8 mouse cellular contexts compared by ENCODE assay signal in the genomic region with DNA sequence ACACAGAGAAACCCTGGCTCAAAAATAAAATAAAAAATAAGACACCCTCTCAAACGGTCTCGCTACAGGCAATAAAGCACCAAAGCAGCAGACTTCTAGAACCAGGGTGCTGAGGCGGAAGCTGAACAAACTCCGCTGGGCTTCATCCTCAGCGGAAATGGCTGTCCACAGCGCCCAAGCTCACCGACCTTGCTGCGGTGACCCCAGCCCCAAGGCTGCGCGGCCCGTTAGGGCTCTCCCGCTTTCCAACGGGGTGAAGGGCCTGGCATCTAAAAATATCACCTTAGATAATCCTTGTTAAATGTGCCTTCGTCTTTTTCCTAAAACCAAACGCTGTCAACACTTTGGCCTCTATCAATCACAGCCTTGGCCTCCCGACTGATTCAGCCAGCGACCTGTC. TPM values are rescaled to one million over a fixed set of nuclear protein-coding genes. Genes with fewer than 3 reads are reported as not detected.
DNase-seq lines count a peak whose midpoint lies in the region; ATAC-seq and TF ChIP-seq lines count a peak whose summit lies in the region.

No protein-coding gene starts in this region.

- peaks cover 15% of the 10 kb centered on the region for H3K4me1 ChIP-seq in kidney, embryonic 15.5 days
- H3K4me1 ChIP-seq in G1E (ENCODE audit: insufficient read depth, low read depth, low read length): peaks cover 42% of the 10 kb centered on the region
- no peaks in the 10 kb centered on the region; the same call in 1 of the 2 replicates for H3K4me1 ChIP-seq in cortical plate, adult 2 months (ENCODE audit: control insufficient read depth, insufficient read depth, low read length)
- peaks cover 18% of the 10 kb centered on the region for H3K4me1 ChIP-seq in hindbrain, embryonic 14.5 days (replicated peaks; ENCODE audit: control insufficient read depth, insufficient read depth, low read length)
- H3K4me1 ChIP-seq in liver, embryonic 15.5 days (replicated peaks): peaks cover 22% of the 10 kb centered on the region

- no peak for DNase-seq in kidney, adult 18-20 months
- no peak for DNase-seq in G1E (ENCODE audit: low spot score)
- no peak for DNase-seq in hindbrain, embryonic 14.5 days (ENCODE audit: low spot score)
- peak; percentile 24 for DNase-seq in right cerebral cortex, postnatal 14 days
- DNase-seq in yolk sac, embryonic 10.5 days (ENCODE audit: low spot score): no peak

- peak; percentile 46 for ATAC-seq in kidney, embryonic 15.5 days (replicated peaks; ENCODE audit: low FRiP score)
- ATAC-seq in G1E (ENCODE audit: extremely low read depth, insufficient number of reproducible peaks, low FRiP score, poor library complexity, severe bottlenecking): no peak
- peak; percentile 28 for ATAC-seq in hindbrain, embryonic 14.5 days (ENCODE audit: low FRiP score)
- ATAC-seq in liver, embryonic 15.5 days (ENCODE audit: insufficient read depth): 0 out of 2 replicates have a peak, but pooled peaks have one; percentile 9

- no peaks in the 10 kb centered on the region for H3K27me3 ChIP-seq in kidney, embryonic 15.5 days
- no peaks in the 10 kb centered on the region for H3K27me3 ChIP-seq in G1E (ENCODE audit: insufficient read depth, low read length)
- no peaks in the 10 kb centered on the region for H3K27me3 ChIP-seq in hindbrain, embryonic 14.5 days (ENCODE audit: control insufficient read depth, insufficient read depth, low read length)
- H3K27me3 ChIP-seq in liver, embryonic 15.5 days: no peaks in the 10 kb centered on the region

- WGBS in kidney, embryonic 15.5 days: 4% methylated on average over 17 of the region's 17 CpGs
- 5% methylated on average over 17 of the region's 17 CpGs for WGBS in hindbrain, embryonic 14.5 days
- WGBS in liver, embryonic 15.5 days (ENCODE audit: insufficient replicate concordance): 2% methylated on average over 17 of the region's 17 CpGs

- H3K9ac ChIP-seq in kidney, embryonic 15.5 days: peak overlapping the region; percentile 88
- H3K9ac ChIP-seq in hindbrain, embryonic 14.5 days: peak overlapping the region; percentile 78
- H3K9ac ChIP-seq in liver, embryonic 15.5 days: peak overlapping the region; percentile 90

- H3K36me3 ChIP-seq in kidney, embryonic 15.5 days: peaks cover 21% of the 10 kb centered on the region
- peaks cover 22% of the 10 kb centered on the region for H3K36me3 ChIP-seq in G1E (replicated peaks)
- peaks cover 20% of the 10 kb centered on the region for H3K36me3 ChIP-seq in hindbrain, embryonic 14.5 days (replicated peaks; ENCODE audit: control insufficient read depth, insufficient read depth)
- H3K36me3 ChIP-seq in liver, embryonic 15.5 days (replicated peaks): peaks cover 9% of the 10 kb centered on the region; the same call in 1 of the 2 replicates

- no peak for TF ChIP-seq POLR2A in cortical plate, adult 2 months (IDR thresholded peaks at IDR 0.05; ENCODE audit: extremely low read depth, insufficient read depth, low read length)

- peak overlapping the region; percentile 93 for H3K27ac ChIP-seq in kidney, embryonic 15.5 days
- H3K27ac ChIP-seq in cortical plate, adult 2 months (ENCODE audit: insufficient read depth, low read length): peak overlapping the region; percentile 89
- peak overlapping the region; percentile 89 for H3K27ac ChIP-seq in hindbrain, embryonic 14.5 days
- peak overlapping the region; percentile 65 for H3K27ac ChIP-seq in liver, embryonic 15.5 days (replicated peaks)

- TF ChIP-seq CTCF in G1E (IDR thresholded peaks at IDR 0.05; ENCODE audit: low read depth, low read length): no peak
- no peak for TF ChIP-seq CTCF in cortical plate, adult 2 months (IDR thresholded peaks at IDR 0.05; ENCODE audit: extremely low read depth, insufficient read depth, low read length)

- no peaks in the 10 kb centered on the region for H3K9me3 ChIP-seq in kidney, embryonic 15.5 days (replicated peaks)
- no peaks in the 10 kb centered on the region for H3K9me3 ChIP-seq in G1E (replicated peaks)
- H3K9me3 ChIP-seq in hindbrain, embryonic 14.5 days (ENCODE audit: control insufficient read depth, low read length): no peaks in the 10 kb centered on the region
- no peaks in the 10 kb centered on the region for H3K9me3 ChIP-seq in liver, embryonic 15.5 days (replicated peaks)

- peak overlapping the region; percentile 74 for H3K4me2 ChIP-seq in kidney, embryonic 15.5 days
- H3K4me2 ChIP-seq in hindbrain, embryonic 14.5 days (replicated peaks): peak overlapping the region; percentile 74
- H3K4me2 ChIP-seq in liver, embryonic 15.5 days: peak overlapping the region; percentile 90

- H3K4me3 ChIP-seq in kidney, embryonic 15.5 days (replicated peaks): peak overlapping the region; percentile 96
- H3K4me3 ChIP-seq in G1E (ENCODE audit: low read depth, low read length): peak overlapping the region; percentile 95
- H3K4me3 ChIP-seq in cortical plate, adult 2 months (ENCODE audit: insufficient read depth, low read length): peak overlapping the region; percentile 71
- H3K4me3 ChIP-seq in hindbrain, embryonic 14.5 days (replicated peaks; ENCODE audit: low read length): peak overlapping the region; percentile 77
- H3K4me3 ChIP-seq in liver, embryonic 15.5 days (replicated peaks): peak overlapping the region; percentile 87

RNA-seq across cellular contexts. Expression of gene Patl1, which starts 0.6 kb away (rescaled TPM):
- 19.3 and 20.1 TPM in 2 replicates for polyA plus RNA-seq in kidney, embryonic 15.5 days (2015; fragmentation: Nextera tagmentation; extraction: Ambion mirVana)
- total RNA-seq in G1E (2014; fragmentation: Nextera tagmentation) (59.4 and 65.8 TPM in 2 replicates), G1E (2017) (19.0 and 20.4 TPM in 2 replicates)
- polyA plus RNA-seq in G1E (2012): 15.8 and 17.7 TPM in 2 replicates
- 15.5 and 17.2 TPM in 2 replicates for polyA plus RNA-seq in cortical plate, adult 2 months (2012; rRNA removed)
- 19.3 and 20.0 TPM in 2 replicates for polyA plus RNA-seq in hindbrain, embryonic 14.5 days (2014; fragmentation: Nextera tagmentation; extraction: Ambion mirVana)
- 6.1 TPM in 2 replicates for polyA plus RNA-seq in liver, embryonic 15.5 days (2015; fragmentation: Nextera tagmentation; extraction: Ambion mirVana)

RNA-seq across cellular contexts. Expression of gene Olfr1420, which starts 25.2 kb away (rescaled TPM):
- 0.16 TPM in 1 of 2 replicates, not detected in the other for polyA plus RNA-seq in kidney, embryonic 15.5 days (2015; fragmentation: Nextera tagmentation; extraction: Ambion mirVana)
- total RNA-seq in G1E (2014; fragmentation: Nextera tagmentation) (not detected in 2 replicates), G1E (2017) (0.17 and 0.38 TPM in 2 replicates)
- not detected in 2 replicates for polyA plus RNA-seq in G1E (2012)
- polyA plus RNA-seq in cortical plate, adult 2 months (2012; rRNA removed): not detected in 2 replicates
- 0.07 TPM in 1 of 2 replicates, not detected in the other for polyA plus RNA-seq in hindbrain, embryonic 14.5 days (2014; fragmentation: Nextera tagmentation; extraction: Ambion mirVana)
- not detected in 2 replicates for polyA plus RNA-seq in liver, embryonic 15.5 days (2015; fragmentation: Nextera tagmentation; extraction: Ambion mirVana)

RNA-seq across cellular contexts. Expression of gene Olfr1419, which starts 36.7 kb away (rescaled TPM):
- polyA plus RNA-seq in kidney, embryonic 15.5 days (2015; fragmentation: Nextera tagmentation; extraction: Ambion mirVana): not detected in 2 replicates
- total RNA-seq in G1E (2014; fragmentation: Nextera tagmentation) (not detected in 2 replicates), G1E (2017) (0.22 TPM in 1 of 2 replicates, not detected in the other)
- not detected in 2 replicates for polyA plus RNA-seq in G1E (2012)
- 0.13 and 0.15 TPM in 2 replicates for polyA plus RNA-seq in cortical plate, adult 2 months (2012; rRNA removed)
- polyA plus RNA-seq in hindbrain, embryonic 14.5 days (2014; fragmentation: Nextera tagmentation; extraction: Ambion mirVana): not detected in 2 replicates
- not detected in 2 replicates for polyA plus RNA-seq in liver, embryonic 15.5 days (2015; fragmentation: Nextera tagmentation; extraction: Ambion mirVana)

RNA-seq across cellular contexts. Expression of gene Olfr1418, which starts 50.7 kb away (rescaled TPM):
- polyA plus RNA-seq in kidney, embryonic 15.5 days (2015; fragmentation: Nextera tagmentation; extraction: Ambion mirVana): not detected in 2 replicates
- not detected in 2 replicates for total RNA-seq in G1E (2014; fragmentation: Nextera tagmentation)
- 0.11 and 0.17 TPM in 2 replicates for total RNA-seq in G1E (2017)
- not detected in 2 replicates for polyA plus RNA-seq in G1E (2012)
- not detected in 2 replicates for polyA plus RNA-seq in cortical plate, adult 2 months (2012; rRNA removed)
- not detected in 2 replicates for polyA plus RNA-seq in hindbrain, embryonic 14.5 days (2014; fragmentation: Nextera tagmentation; extraction: Ambion mirVana)
- not detected in 2 replicates for polyA plus RNA-seq in liver, embryonic 15.5 days (2015; fragmentation: Nextera tagmentation; extraction: Ambion mirVana)

RNA-seq across cellular contexts. Expression of gene Osbp, which starts 54.1 kb away (rescaled TPM):
- polyA plus RNA-seq in kidney, embryonic 15.5 days (2015; fragmentation: Nextera tagmentation; extraction: Ambion mirVana): 3.9 and 4.2 TPM in 2 replicates
- total RNA-seq in G1E (2014; fragmentation: Nextera tagmentation): 44.8 and 50.4 TPM in 2 replicates
- 28.9 and 32.1 TPM in 2 replicates for total RNA-seq in G1E (2017)
- 10.2 and 12.2 TPM in 2 replicates for polyA plus RNA-seq in G1E (2012)
- polyA plus RNA-seq in cortical plate, adult 2 months (2012; rRNA removed): 36.0 and 37.1 TPM in 2 replicates
- polyA plus RNA-seq in hindbrain, embryonic 14.5 days (2014; fragmentation: Nextera tagmentation; extraction: Ambion mirVana): 6.6 and 6.9 TPM in 2 replicates
- polyA plus RNA-seq in liver, embryonic 15.5 days (2015; fragmentation: Nextera tagmentation; extraction: Ambion mirVana): 1.9 and 2.0 TPM in 2 replicates
